Mouse (Mus musculus) myocyte (in vitro differentiated cells): ENCODE results near the gene Ccdc136. TPM values are rescaled to one million over a fixed set of nuclear protein-coding genes. Genes with fewer than 3 reads are reported as not detected.

Experiments
- H3K27me3 ChIP-seq: one replicate; pipeline ENCODE4 v1.6.1; 2011; ENCODE audit not compliant: control insufficient read depth, insufficient read depth, insufficient read length
- H3K36me3 ChIP-seq: one replicate; pipeline ENCODE4 v1.6.1; 2011; ENCODE audit not compliant: control insufficient read depth, insufficient read depth
- H3K4me2 ChIP-seq: one replicate; pipeline ENCODE4 v1.6.1; 2011; ENCODE audit warnings: low read depth, control low read depth
- H3K4me3 ChIP-seq: one replicate; pipeline ENCODE4 v1.5.1; 2011; ENCODE audit warnings: mild to moderate bottlenecking, control low read depth, moderate library complexity
- H3K79me2 ChIP-seq: one replicate; pipeline ENCODE4 v1.6.1; 2011; ENCODE audit not compliant: control insufficient read depth, insufficient read depth
- H3ac ChIP-seq: one replicate; pipeline ENCODE4 v1.6.1; 2011; ENCODE audit not compliant: control insufficient read depth, insufficient read length
- CEBPB ChIP-seq: IDR thresholded peaks from 2 replicates; pipeline ENCODE4 v1.6.1; 2011; ENCODE audit warnings: mild to moderate bottlenecking, moderate library complexity; ENCODE audit not compliant: poor library complexity, insufficient read depth, severe bottlenecking
- E2F4 ChIP-seq: IDR thresholded peaks from one replicate; pipeline ENCODE4 v1.6.1; 2011; ENCODE audit warnings: mild to moderate bottlenecking, control low read depth, moderate library complexity; ENCODE audit not compliant: insufficient read depth
- MAX ChIP-seq: IDR thresholded peaks from one replicate; pipeline ENCODE4 v1.6.1; 2011; ENCODE audit warnings: low read depth, mild to moderate bottlenecking, control low read depth
- MYOD1 ChIP-seq, 3 experiments: IDR thresholded peaks; one replicate each; pipeline ENCODE4 v1.6.1; 2011; ENCODE audit warnings: control low read depth in 2 of 3, low read depth in 2 of 3, mild to moderate bottlenecking in 2 of 3, moderate library complexity in 1 of 3; ENCODE audit not compliant: insufficient read length in 2 of 3, control insufficient read depth in 1 of 3
- MYOG ChIP-seq, 3 experiments: IDR thresholded peaks; one replicate each; pipeline ENCODE4 v1.6.1; 2011; ENCODE audit warnings: control low read depth in 2 of 3, low read depth in 2 of 3, mild to moderate bottlenecking in 2 of 3; ENCODE audit not compliant: insufficient read length in 2 of 3, control insufficient read depth in 1 of 3, insufficient read depth in 1 of 3
- POLR2A ChIP-seq: IDR thresholded peaks from one replicate; pipeline ENCODE4 v1.6.1; 2011; ENCODE audit warnings: low read depth, mild to moderate bottlenecking, control low read depth, moderate library complexity; ENCODE audit not compliant: insufficient read length
- POLR2AphosphoS2 ChIP-seq: IDR thresholded peaks from one replicate; pipeline ENCODE4 v1.6.1; 2011; ENCODE audit warnings: low read depth, control low read depth; ENCODE audit not compliant: insufficient read length
- REST ChIP-seq: IDR thresholded peaks from one replicate; pipeline ENCODE4 v1.6.1; 2011; ENCODE audit warnings: mild to moderate bottlenecking, control low read depth, moderate library complexity; ENCODE audit not compliant: insufficient read depth, insufficient read length
- SRF ChIP-seq: IDR thresholded peaks from one replicate; pipeline ENCODE4 v1.6.1; 2011; ENCODE audit warnings: low read depth; ENCODE audit not compliant: control insufficient read depth, insufficient read length
- TCF12 ChIP-seq: IDR thresholded peaks from one replicate; pipeline ENCODE4 v1.6.1; 2011; ENCODE audit warnings: mild to moderate bottlenecking, control low read depth; ENCODE audit not compliant: poor library complexity, insufficient read depth, severe bottlenecking
- TCF3 ChIP-seq: IDR thresholded peaks from one replicate; pipeline ENCODE4 v1.6.1; 2011; ENCODE audit warnings: low read depth, control low read depth; ENCODE audit not compliant: insufficient read length
- USF1 ChIP-seq: IDR thresholded peaks from one replicate; pipeline ENCODE4 v1.6.1; 2011; ENCODE audit warnings: low read depth, mild to moderate bottlenecking, control low read depth, moderate library complexity
- polyA plus RNA-seq: library from polyadenylated mRNA; unstranded; fragments of >200 nt; fragmentation: generic; extraction: Trizol; gene quantifications from one replicate; pipeline ENCODE4 v1.2.1, GENCODE M21; 2012; ENCODE audit warnings: missing spikeins

The Ccdc136 gene
- polyA plus RNA-seq, 1 experiment: 16.7 TPM

DNA sequence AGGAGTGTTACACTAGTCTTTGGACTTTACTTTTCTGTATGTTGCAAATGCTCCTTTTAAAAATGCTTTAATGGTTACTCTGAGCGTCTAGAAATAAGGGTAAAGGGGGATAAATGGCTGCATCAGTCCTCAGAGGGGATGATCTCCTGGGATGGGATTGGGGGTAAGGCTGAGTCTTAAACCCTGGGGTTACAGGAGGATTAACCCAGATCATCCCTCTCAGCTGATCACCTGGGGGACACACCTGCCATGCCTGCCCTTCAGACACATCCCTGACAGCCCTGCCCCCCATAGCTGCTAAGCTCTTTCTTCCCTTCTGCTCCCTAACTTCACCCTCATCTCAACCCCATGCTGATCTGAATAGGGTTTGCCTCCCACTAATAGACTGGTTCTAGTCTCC lies 1.8 kb upstream of the Ccdc136 start:
- TF ChIP-seq MAX (no peak), POLR2AphosphoS2 (no peak), REST (no peak), TCF12 (no peak), TCF3 (no peak), POLR2A (no peak), MYOD1 (IDR thresholded peaks at IDR 0.05; ENCODE audit: control insufficient read depth in 1 of 3, insufficient read length in 2 of 3, low read depth in 2 of 3) (no peak), MYOG (IDR thresholded peaks at IDR 0.05; ENCODE audit: control insufficient read depth in 1 of 3, insufficient read depth in 1 of 3, insufficient read length in 2 of 3, low read depth in 2 of 3) (no peak), USF1 (no peak)
- Histone ChIP-seq H3K4me3 (no peak overlapping the region), H3K79me2 (no peaks in the 10 kb centered on the region)

DNA sequence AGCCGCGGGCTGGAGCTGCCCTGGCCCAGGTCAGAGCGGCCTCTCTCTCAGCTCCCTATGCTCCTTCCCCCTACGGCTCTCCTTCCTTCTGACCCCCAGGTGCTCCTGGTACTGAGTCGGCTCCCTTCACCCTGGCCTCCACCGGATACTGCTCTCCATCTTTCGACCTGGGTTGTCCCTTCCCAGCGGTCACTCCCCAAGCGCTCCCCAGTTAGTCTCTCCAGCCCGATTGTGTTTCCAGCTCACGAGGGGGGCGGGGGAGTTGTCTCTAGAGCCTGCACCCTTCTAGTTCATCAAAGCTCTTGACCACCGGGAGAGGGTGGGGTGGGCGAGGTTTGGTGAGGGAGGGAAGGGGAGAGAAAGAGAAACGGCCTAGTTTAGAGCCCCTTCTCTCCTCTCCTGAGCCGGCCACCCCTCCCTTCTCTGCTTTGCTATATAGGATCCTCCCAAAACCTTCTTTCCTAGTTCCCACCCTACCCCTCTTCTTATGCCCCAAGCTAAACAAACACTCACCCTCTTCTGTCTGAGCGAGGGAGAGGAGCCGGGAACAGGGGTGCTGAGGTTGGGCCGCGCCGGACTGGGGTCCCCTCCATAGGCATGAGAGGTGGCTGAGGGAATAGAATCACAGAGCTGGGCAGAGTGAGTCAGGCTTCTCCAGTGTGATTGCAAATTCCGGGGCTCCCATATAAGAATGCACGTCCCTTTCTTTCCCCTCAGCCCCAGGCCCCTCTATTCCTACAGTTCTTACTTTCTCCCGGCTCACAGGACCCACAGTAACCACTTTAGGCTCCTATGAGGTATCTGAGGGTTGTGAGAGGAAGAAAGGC lies 818 bp downstream of the Ccdc136 start:
- Histone ChIP-seq H3K4me3 (peak overlapping the region; percentile 41), H3K27me3 (no peaks in the 10 kb centered on the region), H3K4me2 (peak overlapping the region; percentile 90), H3ac (peak overlapping the region; percentile 25), H3K79me2 (no peaks in the 10 kb centered on the region), H3K36me3 (no peaks in the 10 kb centered on the region)
- TF ChIP-seq SRF (no peak), USF1 (no peak), TCF3 (no peak), E2F4 (no peak), MYOG (IDR thresholded peaks at IDR 0.05; ENCODE audit: control insufficient read depth in 1 of 3, insufficient read depth in 1 of 3, insufficient read length in 2 of 3, low read depth in 2 of 3) (no peak), POLR2A (no peak), TCF12 (no peak), REST (no peak), MYOD1 (IDR thresholded peaks at IDR 0.05; ENCODE audit: control insufficient read depth in 1 of 3, insufficient read length in 2 of 3, low read depth in 2 of 3) (no peak), MAX (no peak), POLR2AphosphoS2 (no peak), CEBPB (no peak)

More for the DNA sequence above, 1.8 kb upstream of the Ccdc136 start:
- Histone ChIP-seq H3K27me3 (no peaks in the 10 kb centered on the region), H3K4me2 (no peak overlapping the region), H3K36me3 (no peaks in the 10 kb centered on the region), H3ac (no peak overlapping the region)

DNA sequence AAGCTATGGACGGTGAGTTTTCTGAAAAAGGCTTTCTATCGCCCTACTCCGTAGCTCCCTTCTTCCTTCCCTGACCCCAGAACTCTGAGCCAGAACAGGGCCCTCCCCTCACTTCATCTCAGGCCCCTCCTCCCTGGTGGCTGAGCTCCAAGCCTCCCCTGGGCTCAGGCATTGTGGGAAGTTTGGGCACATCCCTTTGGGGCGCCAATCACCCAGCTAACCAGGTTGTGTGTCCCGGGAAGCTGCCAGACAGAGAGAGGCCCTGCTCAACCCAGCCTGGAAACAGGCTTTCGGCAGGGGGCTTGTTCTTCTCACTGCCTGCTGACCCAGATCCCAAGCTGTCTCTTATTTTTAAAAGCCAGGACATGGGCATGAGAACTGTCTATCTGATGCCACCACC lies 1.5 kb downstream of the Ccdc136 start:
- H3K27me3 ChIP-seq: no peaks in the 10 kb centered on the region
- peak overlapping the region; percentile 41 for H3K4me3 ChIP-seq
- peak overlapping the region; percentile 90 for H3K4me2 ChIP-seq
- no peak overlapping the region for H3ac ChIP-seq
- no peaks in the 10 kb centered on the region for H3K36me3 ChIP-seq
- no peak for TF ChIP-seq MAX
- no peak for TF ChIP-seq MYOG (IDR thresholded peaks at IDR 0.05; ENCODE audit: control insufficient read depth in 1 of 3, insufficient read depth in 1 of 3, insufficient read length in 2 of 3, low read depth in 2 of 3)
- TF ChIP-seq POLR2A: no peak
- no peak for TF ChIP-seq USF1
- TF ChIP-seq TCF3: no peak
- TF ChIP-seq POLR2AphosphoS2: no peak
- TF ChIP-seq E2F4: no peak
- TF ChIP-seq SRF: no peak
- TF ChIP-seq CEBPB: no peak
- TF ChIP-seq MYOD1 (IDR thresholded peaks at IDR 0.05; ENCODE audit: control insufficient read depth in 1 of 3, insufficient read length in 2 of 3, low read depth in 2 of 3): no peak
- TF ChIP-seq REST: no peak
- no peak for TF ChIP-seq TCF12
- H3K79me2 ChIP-seq: no peaks in the 10 kb centered on the region

DNA sequence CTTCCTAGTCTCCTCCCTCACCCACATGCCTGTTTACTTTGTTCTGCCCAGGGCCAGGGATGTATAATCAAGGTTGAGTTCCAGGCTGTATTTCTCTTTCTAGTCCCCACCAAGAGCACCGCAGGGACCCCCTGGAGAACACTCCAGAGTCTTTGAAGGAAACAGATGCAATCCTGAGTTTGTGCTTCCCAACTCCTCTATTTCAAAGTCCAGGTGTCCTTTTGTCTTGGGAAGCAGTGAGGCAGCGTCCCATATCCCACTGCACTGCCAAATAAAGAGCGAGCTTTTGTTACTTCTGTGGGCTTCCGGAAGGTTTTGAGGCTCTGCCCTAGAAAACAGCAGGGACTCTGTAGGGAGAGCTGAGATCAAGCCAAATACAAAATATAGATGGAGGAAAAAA lies 3.7 kb downstream of the Ccdc136 start:
- Histone ChIP-seq H3K4me2 (no peak overlapping the region), H3K36me3 (no peaks in the 10 kb centered on the region), H3ac (no peak overlapping the region), H3K79me2 (no peaks in the 10 kb centered on the region), H3K4me3 (no peak overlapping the region), H3K27me3 (no peaks in the 10 kb centered on the region)
- TF ChIP-seq MYOD1 (IDR thresholded peaks at IDR 0.05; ENCODE audit: control insufficient read depth in 1 of 3, insufficient read length in 2 of 3, low read depth in 2 of 3): no peak
- no peak for TF ChIP-seq SRF
- no peak for TF ChIP-seq POLR2A
- TF ChIP-seq USF1: no peak
- TF ChIP-seq CEBPB: no peak
- no peak for TF ChIP-seq E2F4
- TF ChIP-seq TCF12: no peak
- TF ChIP-seq TCF3: no peak
- no peak for TF ChIP-seq REST
- no peak for TF ChIP-seq POLR2AphosphoS2
- TF ChIP-seq MYOG (IDR thresholded peaks at IDR 0.05; ENCODE audit: control insufficient read depth in 1 of 3, insufficient read depth in 1 of 3, insufficient read length in 2 of 3, low read depth in 2 of 3): no peak
- no peak for TF ChIP-seq MAX
